Mouse (Mus musculus) intestine, embryonic 14.5 days (tissue): ENCODE measurements around the gene Cldn2. TPM values are rescaled to one million over a fixed set of nuclear protein-coding genes. Genes with fewer than 3 reads are reported as not detected.

Experiments used
- ATAC-seq: fragments of 200-750 bp; cut with Nextera tagmentation; replicated peaks from 2 replicates; pipeline ENCODE4 v1.8.0; 2017; ENCODE audit warnings: low read depth, moderate number of reproducible peaks, moderate TSS enrichment, moderate library complexity; ENCODE audit not compliant: low FRiP score, low TSS enrichment
- DNase-seq: peaks from one replicate; pipeline ENCODE4 v3.0.0-alpha.2; 2018; ENCODE audit warnings: low spot score
- H3K27ac ChIP-seq: fragments of 300-500 bp; sonication (generic); 2 replicates; pipeline ENCODE4 v1.5.1; 2014; ENCODE audit warnings: low read depth, mild to moderate bottlenecking, control low read depth
- H3K27me3 ChIP-seq: fragments of 300-500 bp; sonication (generic); replicated peaks from 2 replicates; pipeline ENCODE4 v1.6.1; 2014; ENCODE audit warnings: low read length, control low read depth; ENCODE audit not compliant: control insufficient read depth, insufficient read depth
- H3K36me3 ChIP-seq: fragments of 300-500 bp; sonication (generic); 2 replicates; pipeline ENCODE4 v1.6.1; 2014; ENCODE audit warnings: low read length, control low read depth; ENCODE audit not compliant: control insufficient read depth, insufficient read depth
- H3K4me1 ChIP-seq: fragments of 300-500 bp; sonication (generic); replicated peaks from 2 replicates; pipeline ENCODE4 v1.6.1; 2014; ENCODE audit warnings: low read length, control low read depth, mixed read lengths; ENCODE audit not compliant: control insufficient read depth, insufficient read depth
- H3K4me2 ChIP-seq: fragments of 300-500 bp; sonication (generic); 2 replicates; pipeline ENCODE4 v1.6.1; 2014; ENCODE audit warnings: low read length
- H3K4me3 ChIP-seq: fragments of 300-500 bp; sonication (generic); 2 replicates; pipeline ENCODE4 v1.5.1; 2014; ENCODE audit warnings: low read depth, low read length, control low read depth, mixed read lengths
- H3K9ac ChIP-seq: fragments of 300-500 bp; sonication (generic); 2 replicates; pipeline ENCODE4 v1.6.1; 2014; ENCODE audit warnings: mild to moderate bottlenecking, low read length
- H3K9me3 ChIP-seq: fragments of 300-500 bp; sonication (generic); 2 replicates; pipeline ENCODE4 v1.6.1; 2016; ENCODE audit warnings: low read length, control low read depth; ENCODE audit not compliant: control insufficient read depth
- WGBS: fragments of 180-500 bp; shearing (Covaris S2); extraction: QIAGEN DNeasy Blood & Tissue Kit; methylation state at CpG from one replicate; pipeline ENCODE4 v1.1.7; 2014; 5-methylcytosine and 5-hydroxymethylcytosine counted together
- polyA plus RNA-seq: library from polyadenylated mRNA; unstranded; fragments of >200 nt; fragmentation: Nextera tagmentation; extraction: Ambion mirVana; gene quantifications from 2 replicates; pipeline ENCODE4 v1.2.1, GENCODE M21; 2014

The Cldn2 gene
- polyA plus RNA-seq, 1 experiment from 2014 or later = 8.7 TPM

DNA sequence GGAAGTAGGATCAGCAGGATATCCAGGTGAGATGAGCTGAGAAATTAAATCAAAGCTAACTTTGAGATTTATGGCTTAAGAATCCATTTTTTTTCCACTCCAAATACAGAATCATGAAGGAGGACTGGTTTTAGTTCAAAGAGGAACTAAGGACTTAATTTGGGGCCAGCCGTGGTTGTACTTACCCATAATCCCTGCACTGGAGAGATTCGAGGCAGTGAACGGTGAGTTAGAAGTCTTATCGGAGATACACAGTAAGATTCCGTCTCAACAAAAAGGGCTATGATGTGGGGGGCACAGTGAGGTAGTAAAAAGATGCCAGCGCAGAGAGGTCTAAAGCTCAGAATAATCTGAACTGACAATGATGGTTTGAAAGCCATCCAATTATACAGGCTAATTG is 4.6 kb upstream of the Cldn2 start:
- Histone ChIP-seq H3K9ac (no peak overlapping the region), H3K36me3 (no peaks in the 10 kb centered on the region), H3K4me3 (no peak overlapping the region), H3K27me3 (no peaks in the 10 kb centered on the region), H3K4me1 (no peaks in the 10 kb centered on the region), H3K4me2 (no peak overlapping the region), H3K9me3 (no peaks in the 10 kb centered on the region), H3K27ac (no peak overlapping the region)
- no peak for ATAC-seq
- no peak for DNase-seq
- WGBS = 90% methylated on average over 6 of the region's 6 CpGs

DNA sequence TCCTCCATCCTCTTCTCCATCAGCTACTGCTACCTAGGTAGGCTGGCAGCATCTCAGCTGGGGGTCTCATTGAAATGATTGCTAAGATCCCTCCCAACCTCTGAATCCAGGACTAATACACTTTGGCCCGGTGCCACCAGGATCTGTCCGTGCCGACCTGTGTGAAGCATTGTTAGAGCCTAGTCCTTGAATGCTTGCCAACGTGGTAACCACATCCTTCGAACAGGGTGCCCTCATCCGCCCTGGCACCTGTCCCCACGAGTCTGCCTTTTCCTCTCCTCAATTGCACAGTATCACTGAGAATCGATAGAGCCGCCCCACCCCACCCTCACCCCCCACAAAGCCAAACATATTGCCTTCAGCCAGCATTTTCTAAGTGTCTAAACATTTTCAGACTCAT is 2.8 kb upstream of the Cldn2 start:
- no peak for DNase-seq
- WGBS = 75% methylated on average over 9 of the region's 9 CpGs
- Histone ChIP-seq H3K36me3 (no peaks in the 10 kb centered on the region), H3K4me2 (no peak overlapping the region), H3K9ac (no peak overlapping the region), H3K4me3 (no peak overlapping the region), H3K9me3 (no peaks in the 10 kb centered on the region), H3K27me3 (0 out of 2 replicates have a peak, but pooled peaks cover 3% of the 10 kb centered on the region), H3K4me1 (no peaks in the 10 kb centered on the region), H3K27ac (no peak overlapping the region)
- ATAC-seq = no peak

DNA sequence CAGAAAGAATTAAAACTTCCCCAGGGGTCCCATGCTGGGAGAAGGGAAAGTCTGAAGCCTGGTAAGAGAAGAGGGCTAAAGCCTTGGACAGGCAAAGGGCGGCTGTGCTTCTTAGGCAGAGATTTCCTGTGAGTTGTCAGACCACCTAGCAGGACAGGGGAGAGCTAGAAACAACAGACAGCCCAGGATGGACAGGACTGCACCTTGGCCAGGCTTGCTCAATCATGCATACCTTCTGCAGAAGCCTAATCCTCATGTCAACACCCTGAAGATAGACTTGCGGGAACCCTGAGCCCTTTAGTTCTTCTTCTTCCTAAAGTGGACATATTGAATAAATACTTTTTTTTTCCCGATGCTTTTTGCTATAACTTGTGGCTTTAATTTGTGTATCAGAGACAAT is 675 bp upstream of the Cldn2 start:
- Histone ChIP-seq H3K4me3 (no peak overlapping the region), H3K9me3 (no peaks in the 10 kb centered on the region), H3K27ac (no peak overlapping the region), H3K4me1 (no peaks in the 10 kb centered on the region), H3K4me2 (no peak overlapping the region), H3K27me3 (0 out of 2 replicates have a peak, but pooled peaks cover 3% of the 10 kb centered on the region), H3K9ac (no peak overlapping the region), H3K36me3 (no peaks in the 10 kb centered on the region)
- WGBS = 60% methylated on average over 3 of the region's 3 CpGs
- ATAC-seq (no peak), DNase-seq (no peak)

DNA sequence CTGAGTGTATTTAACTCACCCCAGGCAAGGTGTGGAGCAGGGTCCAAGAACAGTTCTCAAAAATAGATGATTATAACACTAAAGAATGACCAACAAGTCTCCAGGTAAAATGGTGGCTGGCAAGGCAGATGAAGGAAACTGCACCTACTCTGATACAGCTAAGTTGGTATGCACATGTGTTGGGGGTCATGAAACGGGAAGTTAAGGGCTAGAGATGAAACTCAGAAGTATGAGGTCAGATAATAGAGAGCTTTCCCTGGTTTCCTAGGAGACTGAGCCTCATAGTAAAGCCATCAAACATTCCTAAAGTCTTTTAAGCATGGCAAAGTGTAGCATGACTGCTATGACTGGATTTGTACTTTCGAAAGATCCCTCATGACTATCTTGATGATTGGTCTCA is 2.4 kb downstream of the Cldn2 start:
- Histone ChIP-seq H3K9ac (no peak overlapping the region), H3K27ac (no peak overlapping the region), H3K9me3 (no peaks in the 10 kb centered on the region), H3K36me3 (no peaks in the 10 kb centered on the region), H3K4me2 (no peak overlapping the region), H3K4me3 (no peak overlapping the region), H3K4me1 (no peaks in the 10 kb centered on the region), H3K27me3 (0 out of 2 replicates have a peak, but pooled peaks cover 3% of the 10 kb centered on the region)
- DNase-seq (no peak), ATAC-seq (no peak)
- 69% methylated on average over 2 of the region's 2 CpGs for WGBS

DNA sequence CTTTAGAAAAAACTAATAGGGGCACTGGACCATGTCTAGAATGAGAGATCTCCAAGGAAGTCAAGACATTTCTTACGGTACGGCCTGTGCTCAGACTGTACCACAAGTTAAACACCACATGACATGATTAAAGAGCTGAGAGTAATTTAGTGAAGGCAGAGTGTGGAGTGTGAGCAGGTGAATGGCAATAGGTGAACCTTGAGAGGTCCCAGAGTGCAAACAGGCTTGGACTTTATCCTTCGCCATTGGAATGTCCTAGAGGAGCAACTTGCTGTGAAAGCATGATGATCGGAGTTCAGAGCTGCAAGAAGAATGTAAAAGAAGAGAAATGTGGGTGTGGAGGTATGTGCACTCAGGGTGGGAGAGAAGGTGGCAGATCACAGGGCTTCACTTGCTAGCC is 5.3 kb downstream of the Cldn2 start:
- no peaks in the 10 kb centered on the region for H3K36me3 ChIP-seq
- no peak overlapping the region for H3K27ac ChIP-seq
- no peak overlapping the region for H3K9ac ChIP-seq
- no peaks in the 10 kb centered on the region for H3K4me1 ChIP-seq
- ATAC-seq = no peak
- H3K9me3 ChIP-seq = no peaks in the 10 kb centered on the region
- H3K4me2 ChIP-seq = no peak overlapping the region
- peaks cover 7% of the 10 kb centered on the region; the same call in 1 of the 2 replicates for H3K27me3 ChIP-seq
- H3K4me3 ChIP-seq = no peak overlapping the region
- WGBS = 75% methylated on average over 4 of the region's 4 CpGs
- no peak for DNase-seq

DNA sequence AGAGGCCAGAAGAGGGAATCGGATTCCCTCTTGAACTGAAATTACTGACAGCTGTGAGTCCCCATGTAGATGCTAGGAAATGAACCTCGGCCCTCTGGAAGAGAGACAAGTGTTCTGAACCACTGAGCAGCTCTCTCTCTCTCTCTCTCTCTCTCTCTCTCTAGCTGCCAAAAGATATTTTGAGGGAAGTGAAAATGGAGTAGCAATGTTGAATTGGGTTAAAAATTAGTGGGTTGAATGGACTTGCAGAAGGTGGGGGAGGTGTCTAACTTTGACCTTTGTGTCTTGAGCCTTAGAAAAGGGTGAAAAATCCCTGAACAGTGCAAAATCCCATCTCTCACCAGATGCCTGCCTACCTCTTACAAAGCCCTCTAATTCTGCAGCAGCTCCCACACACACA is 6.8 kb downstream of the Cldn2 start:
- H3K4me1 ChIP-seq = no peaks in the 10 kb centered on the region
- H3K4me3 ChIP-seq = no peak overlapping the region
- no peak for DNase-seq
- H3K9ac ChIP-seq = no peak overlapping the region
- H3K27me3 ChIP-seq = peaks cover 5% of the 10 kb centered on the region; the same call in 1 of the 2 replicates
- H3K4me2 ChIP-seq = no peak overlapping the region
- WGBS = 70% methylated on average over 2 of the region's 2 CpGs
- ATAC-seq = no peak
- H3K9me3 ChIP-seq = no peaks in the 10 kb centered on the region
- H3K27ac ChIP-seq = no peak overlapping the region
- H3K36me3 ChIP-seq = no peaks in the 10 kb centered on the region

DNA sequence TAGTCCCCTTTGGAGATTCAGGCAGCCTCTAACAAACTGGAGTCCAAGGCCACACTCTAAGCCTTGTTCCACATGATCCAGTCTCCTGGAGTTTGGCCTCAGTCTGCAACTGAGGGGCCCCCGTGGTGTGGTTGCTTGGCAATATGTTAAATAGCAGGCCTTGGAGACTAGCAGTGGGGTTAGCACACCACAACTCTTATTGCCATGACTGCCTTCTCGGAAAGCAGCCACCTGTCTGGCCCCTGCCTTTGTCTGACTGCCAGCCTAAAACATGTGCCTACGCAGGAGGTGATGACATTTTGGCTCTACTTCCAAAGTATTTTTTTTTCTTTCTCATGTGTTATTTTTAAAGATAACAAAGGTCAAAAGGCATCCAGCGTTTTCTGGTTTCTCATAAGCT is 7.5 kb downstream of the Cldn2 start:
- Histone ChIP-seq H3K27ac (0 out of 2 replicates have a peak overlapping the region, but pooled peaks have one; percentile 16), H3K9ac (no peak overlapping the region), H3K36me3 (no peaks in the 10 kb centered on the region), H3K4me1 (no peaks in the 10 kb centered on the region), H3K4me3 (no peak overlapping the region), H3K4me2 (no peak overlapping the region), H3K9me3 (no peaks in the 10 kb centered on the region), H3K27me3 (peaks cover 4% of the 10 kb centered on the region; the same call in 1 of the 2 replicates)
- 47% methylated on average over 4 of the region's 4 CpGs for WGBS
- DNase-seq (no peak), ATAC-seq (0 out of 2 replicates have a peak, but pooled peaks have one; percentile 50)

DNA sequence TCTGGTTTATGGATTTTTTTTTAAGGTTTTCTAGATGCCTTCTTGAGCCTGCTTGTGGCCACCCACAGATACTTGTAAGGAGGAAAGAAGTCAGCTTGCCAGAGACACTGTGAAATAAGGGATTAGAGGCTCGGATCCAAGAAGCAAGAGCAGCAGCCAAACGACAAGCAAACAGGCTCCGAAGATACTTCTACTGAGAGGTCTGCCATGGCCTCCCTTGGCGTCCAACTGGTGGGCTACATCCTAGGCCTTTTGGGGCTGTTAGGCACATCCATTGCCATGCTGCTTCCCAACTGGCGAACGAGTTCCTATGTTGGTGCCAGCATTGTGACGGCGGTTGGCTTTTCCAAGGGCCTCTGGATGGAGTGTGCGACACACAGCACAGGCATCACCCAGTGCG is 7.9 kb downstream of the Cldn2 start:
- Histone ChIP-seq H3K9ac (no peak overlapping the region), H3K27me3 (peaks cover 4% of the 10 kb centered on the region; the same call in 1 of the 2 replicates), H3K4me2 (no peak overlapping the region), H3K4me3 (no peak overlapping the region), H3K27ac (0 out of 2 replicates have a peak overlapping the region, but pooled peaks have one; percentile 16), H3K4me1 (no peaks in the 10 kb centered on the region), H3K9me3 (no peaks in the 10 kb centered on the region), H3K36me3 (no peaks in the 10 kb centered on the region)
- DNase-seq = no peak
- WGBS = 82% methylated on average over 10 of the region's 10 CpGs
- ATAC-seq = no peak

DNA sequence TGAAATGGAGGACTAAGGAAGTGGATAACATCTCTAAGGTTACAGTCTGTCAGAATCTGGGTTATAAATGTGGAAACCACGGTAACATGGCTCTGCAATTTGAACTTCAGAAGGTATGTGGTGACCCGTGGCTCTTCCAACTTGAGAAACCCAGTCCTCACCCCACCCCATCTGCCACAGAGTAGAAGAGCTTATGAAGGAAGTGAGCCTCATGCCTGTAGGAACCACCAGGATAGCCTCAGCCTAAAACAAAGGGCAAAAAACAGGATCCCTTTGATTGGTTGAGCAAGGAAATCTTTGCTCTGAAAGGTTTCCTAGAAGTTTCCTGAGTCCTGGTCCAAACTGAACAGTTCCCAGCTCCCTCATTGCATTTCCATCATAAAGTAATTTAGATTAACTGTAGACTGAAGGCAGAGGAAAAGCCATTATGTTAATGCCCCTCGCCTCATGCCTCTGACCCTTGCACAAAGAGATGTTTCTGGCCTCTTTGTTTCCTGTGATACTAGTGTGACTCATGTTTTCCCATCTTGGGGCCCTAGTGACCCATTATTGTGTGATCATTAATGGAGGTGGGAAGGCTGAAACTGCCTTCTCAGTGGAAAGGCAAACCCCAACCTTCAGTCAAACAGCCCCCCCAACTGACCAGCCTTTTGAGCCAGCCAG is 12.1 kb downstream of the Cldn2 start:
- peaks cover 4% of the 10 kb centered on the region; the same call in 1 of the 2 replicates for H3K27me3 ChIP-seq
- DNase-seq = no peak
- 59% methylated on average over 3 of the region's 3 CpGs for WGBS
- H3K4me1 ChIP-seq = no peaks in the 10 kb centered on the region
- H3K4me3 ChIP-seq = no peak overlapping the region
- H3K4me2 ChIP-seq = no peak overlapping the region
- ATAC-seq = no peak; the same call in 1 of the 2 replicates
- no peak overlapping the region for H3K9ac ChIP-seq
- no peaks in the 10 kb centered on the region for H3K36me3 ChIP-seq
- H3K9me3 ChIP-seq = no peaks in the 10 kb centered on the region
- H3K27ac ChIP-seq = no peak overlapping the region
